Comparison of ENCODE assay signal across 8 mouse cellular contexts in genomic region chr15:100983427-100984153, GRCm38 (mm10).
DNase-seq lines count a peak whose midpoint lies in the region; ATAC-seq and TF ChIP-seq lines count a peak whose summit lies in the region.

No protein-coding gene starts in this region.

- H3ac ChIP-seq in C2C12 (ENCODE audit: control insufficient read depth, insufficient read length, low read depth): peak overlapping the region; percentile 18

- H3K79me3 ChIP-seq in C2C12 (ENCODE audit: low read depth): no peaks in the 10 kb centered on the region

- ATAC-seq in heart, embryonic 13.5 days (ENCODE audit: extremely low read depth, insufficient number of reproducible peaks, low FRiP score, low TSS enrichment): no peak
- ATAC-seq in erythroid progenitor cell, adult 5-6 weeks (replicated peaks; ENCODE audit: low FRiP score, poor library complexity, severe bottlenecking): no peak

- TF ChIP-seq CTCF in C2C12 (IDR thresholded peaks at IDR 0.05; ENCODE audit: control insufficient read depth, insufficient read depth, insufficient read length): no peak

- WGBS in heart, embryonic 13.5 days: under 1% methylated on average over 46 of the region's 46 CpGs

- H3K9ac ChIP-seq in heart, embryonic 13.5 days: peak overlapping the region; percentile 82

- no peaks in the 10 kb centered on the region for H3K36me3 ChIP-seq in C2C12 (ENCODE audit: control insufficient read depth, insufficient read depth)
- H3K36me3 ChIP-seq in heart, embryonic 13.5 days: no peaks in the 10 kb centered on the region

- H3K9me3 ChIP-seq in heart, embryonic 13.5 days: no peaks in the 10 kb centered on the region

- H3K79me2 ChIP-seq in C2C12 (ENCODE audit: control insufficient read depth, insufficient read depth): no peaks in the 10 kb centered on the region

- H3K27me3 ChIP-seq in C2C12 (ENCODE audit: control insufficient read depth, insufficient read depth, insufficient read length): peaks cover 40% of the 10 kb centered on the region
- peaks cover 50% of the 10 kb centered on the region for H3K27me3 ChIP-seq in heart, embryonic 13.5 days (replicated peaks)

- no peak overlapping the region for H3K4me3 ChIP-seq in C2C12 (ENCODE audit: insufficient read depth, poor library complexity, severe bottlenecking)
- peak overlapping the region; percentile 58 for H3K4me3 ChIP-seq in heart, embryonic 13.5 days

- DNase-seq in CD8-positive naive resting alpha-beta T cell, adult 2 months (ENCODE audit: low read depth in 2 of 2, low spot score in 2 of 2): peak; percentile 2 to 23
- peak; percentile 45 to 63 for DNase-seq in cerebellum, postnatal 4 days (ENCODE audit: low spot score in 2 of 2)
- DNase-seq in kidney, postnatal 14 days: peak; percentile 46
- DNase-seq in lung, postnatal 10 days: peak; percentile 43
- peak; percentile 45 for DNase-seq in ovary, postnatal 36 days (ENCODE audit: low spot score)

- H3K4me2 ChIP-seq in heart, embryonic 13.5 days: peak overlapping the region; percentile 84

- H3K4me1 ChIP-seq in heart, embryonic 13.5 days: peaks cover 5% of the 10 kb centered on the region

- H3K27ac ChIP-seq in heart, embryonic 13.5 days (replicated peaks): no peak overlapping the region

TF ChIP-seq in C2C12, 6 proteins besides CTCF, POLR2A, EP300 and RAD21:
- TF ChIP-seq FOSL1 (IDR thresholded peaks at IDR 0.05; ENCODE audit: insufficient read depth, low read length, poor library complexity, severe bottlenecking) (no peak), MYOD1 (IDR thresholded peaks at IDR 0.05; ENCODE audit: control insufficient read depth, insufficient read length, low read depth) (no peak), USF1 (IDR thresholded peaks at IDR 0.05; ENCODE audit: low read depth) (no peak), MAX (IDR thresholded peaks at IDR 0.05) (no peak), CEBPB (IDR thresholded peaks at IDR 0.05; ENCODE audit: low read depth) (no peak), MYOG (IDR thresholded peaks at IDR 0.05; ENCODE audit: control insufficient read depth, extremely low read depth, insufficient read length) (no peak)
